Mouse (Mus musculus): ENCODE data around the gene Uqcrq. TPM values are rescaled to one million over a fixed set of nuclear protein-coding genes. Genes with fewer than 3 reads are reported as not detected.

The Uqcrq gene
- total RNA-seq, 2 experiments from 2014 or later: 415 to 443 TPM

- no peak for DNase-seq (ENCODE audit: low spot score in 2 of 2)
These were observed 12.6 kb downstream of the Uqcrq start for GRCm38 (mm10) chr11:53418048-53418447.

DNA sequence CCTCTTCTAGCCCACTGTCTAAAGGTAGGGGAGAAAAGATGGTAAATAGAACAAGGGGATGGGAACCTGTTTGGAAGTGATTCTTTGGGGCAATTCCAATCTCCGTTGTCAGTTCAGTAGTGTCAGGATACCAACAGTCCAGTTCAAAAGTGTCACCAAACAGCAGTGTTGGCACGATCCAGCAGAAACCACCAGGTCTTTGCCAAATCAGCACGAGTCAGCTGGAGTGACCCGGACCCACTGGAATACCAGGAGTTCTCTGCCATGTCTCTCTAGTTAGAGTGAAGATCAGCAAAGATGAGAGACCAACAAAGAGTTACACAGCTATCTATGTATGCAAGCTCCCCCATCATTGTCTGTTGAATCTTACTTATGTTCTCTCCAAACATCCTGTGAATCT, 16.8 kb downstream of the Uqcrq start:
- no peak for DNase-seq (ENCODE audit: low spot score in 2 of 2)

DNA sequence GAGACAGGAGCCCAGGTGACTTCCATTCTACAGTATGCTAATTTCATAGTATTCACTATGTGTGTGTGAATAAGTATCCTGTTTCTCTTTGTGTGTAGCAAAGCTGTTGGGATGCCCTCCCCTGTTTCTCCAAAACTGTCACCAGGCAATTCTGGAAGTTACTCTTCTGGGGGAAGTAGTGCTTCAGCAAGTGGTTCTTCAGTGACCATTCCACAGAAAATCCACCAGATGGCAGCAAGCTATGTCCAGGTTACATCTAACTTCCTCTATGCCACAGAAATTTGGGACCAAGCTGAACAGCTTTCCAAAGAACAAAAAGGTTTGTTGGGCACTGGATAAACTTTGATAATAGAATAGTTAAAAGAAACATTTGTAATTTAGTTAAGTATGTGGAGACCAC, 18.9 kb downstream of the Uqcrq start:
- no peak for DNase-seq (ENCODE audit: low spot score in 2 of 2)

DNA sequence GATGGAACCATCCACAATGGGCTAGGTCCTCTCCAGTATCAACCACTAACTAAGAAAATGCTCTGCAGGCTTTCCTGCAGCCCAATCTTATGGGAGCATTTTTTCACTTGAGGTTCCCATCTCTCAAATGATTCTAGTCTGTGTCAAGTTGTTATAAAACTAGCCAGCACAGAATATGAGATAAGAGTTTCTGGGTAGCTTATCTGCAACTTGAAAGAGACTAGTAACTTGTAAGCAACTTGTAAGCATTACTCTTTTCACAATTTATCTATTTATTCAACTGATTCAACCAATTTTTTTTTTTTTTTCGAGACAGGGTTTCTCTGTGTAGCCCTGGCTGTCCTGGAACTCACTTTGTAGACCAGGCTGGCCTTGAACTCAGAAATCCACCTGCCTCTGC, 27.0 kb downstream of the Uqcrq start:
- DNase-seq (ENCODE audit: low spot score in 2 of 2): no peak

DNA sequence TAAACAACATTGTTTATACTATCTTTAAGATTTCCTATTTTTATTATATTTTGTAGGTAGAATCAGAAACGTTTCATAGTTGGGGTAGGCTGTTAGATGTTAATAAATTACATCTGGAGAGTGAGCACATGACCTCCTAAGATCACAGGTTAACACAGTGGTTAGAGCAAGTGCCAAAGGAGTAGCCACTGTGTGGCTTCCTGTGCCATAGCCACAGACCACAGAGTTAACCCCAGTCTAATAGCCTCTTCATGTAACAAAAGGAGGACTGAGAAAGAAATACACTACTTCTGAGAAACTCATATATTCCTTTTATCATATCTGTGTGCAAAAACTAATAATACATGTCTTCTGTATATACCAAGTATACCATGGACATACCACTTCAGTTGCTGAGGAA, 36.8 kb downstream of the Uqcrq start:
- DNase-seq (ENCODE audit: low spot score in 2 of 2): no peak

DNA sequence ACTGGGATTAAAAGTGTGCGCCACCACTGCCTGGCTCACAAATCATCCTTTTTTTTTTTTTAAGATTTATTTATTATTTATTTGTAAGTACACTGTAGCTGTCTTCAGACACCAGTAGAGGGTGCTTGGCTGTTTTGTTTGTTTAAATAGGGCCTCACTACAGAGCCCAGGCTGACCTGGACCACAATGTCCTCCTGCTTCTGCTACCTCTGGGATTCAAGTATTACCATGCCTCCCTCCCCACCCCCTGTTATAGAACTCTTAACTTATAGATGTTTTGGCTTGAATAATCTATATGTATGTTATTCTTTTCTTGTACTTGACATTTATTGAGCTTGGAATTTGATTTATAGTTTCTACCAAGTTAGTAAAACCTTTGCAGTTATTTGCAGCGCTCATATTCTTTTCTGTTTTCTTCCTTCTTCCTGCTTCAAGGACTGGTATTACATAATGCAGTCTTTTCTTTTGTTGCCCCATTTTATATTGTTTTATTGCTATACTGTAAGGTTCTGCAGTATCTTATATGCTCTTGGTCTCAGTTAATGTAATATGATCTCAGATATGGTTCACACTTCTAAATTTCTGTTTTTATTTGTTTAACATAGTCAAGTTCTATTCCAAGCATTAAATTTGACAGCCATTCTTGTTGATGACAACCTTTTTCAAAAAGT, 46.7 kb downstream of the Uqcrq start:
- DNase-seq (ENCODE audit: low spot score in 2 of 2): no peak

- DNase-seq (ENCODE audit: low spot score in 2 of 2): no peak
These were observed 51.7 kb downstream of the Uqcrq start for GRCm38 (mm10) chr11:53378918-53379317.

Small RNA genes lying within 50 kb of the gene (microRNA-seq; reads per million reads assigned to microRNA genes)
- 0 reads per million in 2 experiments for gene Mir6920

Other genes starting within 250 kb of the Uqcrq start
- 100 to 1,000 TPM; 177 to 179 TPM for gene Hspa4, start 130.4 kb downstream of the Uqcrq start, total RNA-seq (2021)
- gene Zcchc10, start 106.2 kb downstream of the Uqcrq start, total RNA-seq (2021): 10 to 100 TPM; 10.5 to 12.8 TPM
- 100 to 1,000 TPM; 199 to 203 TPM for gene Aff4, start 80.0 kb downstream of the Uqcrq start, total RNA-seq (2021)
- not detected for gene Leap2, start 7.7 kb downstream of the Uqcrq start, total RNA-seq (2021)
- under 1 TPM; 0.73 to 0.79 TPM for gene Gdf9, start 192 bp upstream of the Uqcrq start, total RNA-seq (2021)
- gene Gm10447, start 26.3 kb upstream of the Uqcrq start, total RNA-seq (2021): under 1 TPM; 0.14 to 0.26 TPM
- 1 to 10 TPM; 5.4 to 5.6 TPM for gene Shroom1, start 26.4 kb upstream of the Uqcrq start, total RNA-seq (2021)
- gene Gm9837, start 39.6 kb upstream of the Uqcrq start, total RNA-seq (2021): not detected
- gene Gm9945, start 49.3 kb upstream of the Uqcrq start, total RNA-seq (2021): 1 to 10 TPM; 2.0 to 2.1 TPM
- 10 to 100 TPM; 61.7 to 78.5 TPM for gene Sowaha, start 49.4 kb upstream of the Uqcrq start, total RNA-seq (2021)
- 100 to 1,000 TPM; 288 to 309 TPM for gene Sept8, start 88.4 kb upstream of the Uqcrq start, total RNA-seq (2021)
- gene Kif3a, start 136.5 kb upstream of the Uqcrq start, total RNA-seq (2021): 100 to 1,000 TPM; 118 to 119 TPM
- not detected for gene Il4, start 187.8 kb upstream of the Uqcrq start, total RNA-seq (2021)
- not detected for gene Il13, start 203.9 kb upstream of the Uqcrq start, total RNA-seq (2021)

Data from left cerebral cortex, adult 18-20 months (tissue).